Mouse (Mus musculus): ENCODE data around the gene Gpat3. TPM values are rescaled to one million over a fixed set of nuclear protein-coding genes. Genes with fewer than 3 reads are reported as not detected.

Gpat3 gene
- polyA plus RNA-seq, 1 experiment from 2014 or later: 13.6 TPM

DNA sequence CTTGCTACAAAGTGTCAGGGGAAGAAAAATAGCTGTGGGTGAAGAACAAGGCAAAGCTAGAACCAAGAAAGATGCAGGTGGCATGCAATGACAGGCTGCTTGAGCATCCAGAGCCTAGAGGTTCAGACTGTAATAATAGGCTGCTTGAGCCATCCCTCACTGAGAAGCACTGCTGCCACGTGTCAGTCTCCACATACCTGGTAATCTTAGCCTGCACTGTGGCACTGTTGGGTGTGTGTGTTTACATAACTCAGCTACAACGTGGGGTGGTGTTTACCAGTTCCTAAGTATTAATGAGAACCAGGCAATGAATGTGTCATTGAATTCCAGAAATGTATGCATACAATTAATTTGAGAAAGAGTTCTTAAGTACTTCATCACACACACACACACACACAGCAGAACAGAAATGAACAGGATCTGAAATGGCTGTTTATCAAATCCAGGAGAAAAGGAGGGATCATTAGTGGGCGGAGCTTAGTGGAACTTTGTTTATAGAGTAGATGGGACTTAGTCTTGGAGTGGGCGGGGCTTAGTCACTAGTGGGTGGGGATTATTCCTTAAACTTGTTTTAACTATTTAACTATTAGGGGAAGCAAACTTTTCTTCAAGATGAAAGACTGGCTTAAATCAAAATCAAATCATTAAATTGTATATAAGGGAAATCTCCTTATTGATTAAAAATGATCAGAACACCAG lies 23.8 kb downstream of the Gpat3 start:
- peaks cover 4% of the 10 kb centered on the region; the same call in 1 of the 2 replicates for H3K9me3 ChIP-seq (replicated peaks; ENCODE audit: control insufficient read depth, low read length)
- ATAC-seq (replicated peaks; ENCODE audit: extremely low read depth, insufficient read depth, low FRiP score): no peak
- peaks cover 3% of the 10 kb centered on the region for H3K36me3 ChIP-seq (ENCODE audit: control insufficient read depth, insufficient read depth)
- no peaks in the 10 kb centered on the region for H3K27me3 ChIP-seq (ENCODE audit: control insufficient read depth, insufficient read depth, low read length)
- H3K4me3 ChIP-seq (ENCODE audit: low read length): no peak overlapping the region
- H3K9ac ChIP-seq (ENCODE audit: low read length): no peak overlapping the region
- no peak overlapping the region for H3K27ac ChIP-seq (ENCODE audit: low read length)
- no peak overlapping the region for H3K4me2 ChIP-seq (ENCODE audit: low read depth, low read length)
- WGBS: 56% methylated on average over 4 of the region's 4 CpGs
- peaks cover 18% of the 10 kb centered on the region for H3K4me1 ChIP-seq (ENCODE audit: control insufficient read depth, insufficient read depth, low read length)

DNA sequence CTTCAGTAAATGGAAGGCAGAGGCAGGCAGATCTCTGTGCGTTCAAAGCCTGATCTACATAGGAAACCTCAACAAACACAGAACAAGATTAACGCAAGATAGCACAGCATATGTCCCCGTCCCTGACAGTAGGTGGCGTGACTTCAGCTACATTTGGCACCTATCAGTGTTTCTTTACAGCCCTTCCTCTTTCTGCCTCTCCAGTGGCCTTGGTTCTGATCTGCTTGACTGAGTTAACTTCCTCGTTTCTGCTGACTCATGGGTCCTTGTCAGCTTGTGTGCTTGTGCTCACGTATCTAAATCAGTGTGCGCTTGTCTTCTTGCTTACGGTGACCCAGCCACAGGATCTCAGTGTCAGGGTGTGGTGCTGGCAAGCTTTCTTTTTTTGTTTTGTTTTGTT lies 26.5 kb downstream of the Gpat3 start:
- peaks cover 3% of the 10 kb centered on the region for H3K36me3 ChIP-seq (ENCODE audit: control insufficient read depth, insufficient read depth)
- 83% methylated on average over 8 of the region's 8 CpGs for WGBS

DNA sequence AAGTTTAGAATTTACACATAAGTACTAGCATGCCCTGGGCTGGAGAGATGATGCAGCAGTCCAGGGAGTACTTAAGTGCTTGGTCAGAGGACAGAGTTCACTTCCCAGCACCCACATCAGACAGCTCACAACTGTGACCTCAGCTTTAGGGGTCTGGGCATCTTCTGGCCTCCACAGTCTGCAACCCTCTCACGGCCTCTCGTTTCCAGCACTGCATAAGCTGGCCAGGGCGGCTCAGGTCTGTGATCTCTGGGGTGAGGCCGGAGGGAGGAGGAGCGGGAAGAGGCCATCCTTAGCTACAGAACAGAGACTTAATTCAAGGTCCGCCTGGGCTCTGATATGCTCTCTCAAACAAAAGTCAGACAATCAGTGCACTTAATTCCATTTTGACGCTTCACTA lies 29.2 kb downstream of the Gpat3 start:
- Histone ChIP-seq H3K9me3 (replicated peaks; ENCODE audit: control insufficient read depth, low read length) (peaks cover 4% of the 10 kb centered on the region; the same call in 1 of the 2 replicates), H3K27me3 (ENCODE audit: control insufficient read depth, insufficient read depth, low read length) (no peaks in the 10 kb centered on the region), H3K4me3 (ENCODE audit: low read length) (no peak overlapping the region), H3K9ac (ENCODE audit: low read length) (no peak overlapping the region), H3K36me3 (ENCODE audit: control insufficient read depth, insufficient read depth) (peaks cover 3% of the 10 kb centered on the region), H3K4me2 (ENCODE audit: low read depth, low read length) (no peak overlapping the region), H3K27ac (ENCODE audit: low read length) (no peak overlapping the region), H3K4me1 (ENCODE audit: control insufficient read depth, insufficient read depth, low read length) (0 out of 2 replicates have a peak, but pooled peaks cover 3% of the 10 kb centered on the region)
- ATAC-seq (replicated peaks; ENCODE audit: extremely low read depth, insufficient read depth, low FRiP score): no peak
- WGBS: 66% methylated on average over 7 of the region's 7 CpGs

More for the DNA sequence above, 26.5 kb downstream of the Gpat3 start:
- Histone ChIP-seq H3K9me3 (replicated peaks; ENCODE audit: control insufficient read depth, low read length) (peaks cover 4% of the 10 kb centered on the region; the same call in 1 of the 2 replicates), H3K9ac (ENCODE audit: low read length) (no peak overlapping the region), H3K4me3 (ENCODE audit: low read length) (no peak overlapping the region), H3K4me1 (ENCODE audit: control insufficient read depth, insufficient read depth, low read length) (peaks cover 6% of the 10 kb centered on the region; the same call in 1 of the 2 replicates), H3K27ac (ENCODE audit: low read length) (no peak overlapping the region), H3K27me3 (ENCODE audit: control insufficient read depth, insufficient read depth, low read length) (no peaks in the 10 kb centered on the region), H3K4me2 (ENCODE audit: low read depth, low read length) (no peak overlapping the region)
- ATAC-seq (replicated peaks; ENCODE audit: extremely low read depth, insufficient read depth, low FRiP score): no peak

DNA sequence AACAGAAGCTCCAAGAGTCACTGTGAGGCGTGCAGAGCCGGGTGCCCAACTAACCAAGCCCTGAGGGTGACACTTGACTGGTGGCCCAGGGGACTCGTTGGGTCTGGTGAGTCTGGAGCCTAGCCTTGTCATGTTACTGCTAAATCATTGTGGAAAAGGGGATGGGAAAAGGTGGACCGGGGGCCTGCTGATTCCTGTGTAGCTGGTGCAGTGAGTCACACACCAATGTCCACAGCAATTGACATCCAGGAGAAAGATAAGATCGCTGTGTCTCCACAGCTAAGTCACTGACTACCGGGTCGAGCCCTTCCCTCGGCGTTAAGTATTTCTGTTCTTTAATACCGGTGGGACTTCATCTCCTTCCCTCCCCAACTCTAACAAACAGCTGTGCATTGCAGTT lies 29.7 kb downstream of the Gpat3 start:
- ATAC-seq (replicated peaks; ENCODE audit: extremely low read depth, insufficient read depth, low FRiP score): no peak
- WGBS: 47% methylated on average over 10 of the region's 10 CpGs
- H3K9me3 ChIP-seq (replicated peaks; ENCODE audit: control insufficient read depth, low read length): peaks cover 4% of the 10 kb centered on the region; the same call in 1 of the 2 replicates
- no peak overlapping the region for H3K4me2 ChIP-seq (ENCODE audit: low read depth, low read length)
- no peaks in the 10 kb centered on the region for H3K27me3 ChIP-seq (ENCODE audit: control insufficient read depth, insufficient read depth, low read length)
- no peak overlapping the region for H3K27ac ChIP-seq (ENCODE audit: low read length)
- H3K4me1 ChIP-seq (ENCODE audit: control insufficient read depth, insufficient read depth, low read length): 0 out of 2 replicates have a peak, but pooled peaks cover 3% of the 10 kb centered on the region
- peaks cover under 1% of the 10 kb centered on the region for H3K36me3 ChIP-seq (ENCODE audit: control insufficient read depth, insufficient read depth)
- H3K4me3 ChIP-seq (ENCODE audit: low read length): no peak overlapping the region
- H3K9ac ChIP-seq (ENCODE audit: low read length): no peak overlapping the region

DNA sequence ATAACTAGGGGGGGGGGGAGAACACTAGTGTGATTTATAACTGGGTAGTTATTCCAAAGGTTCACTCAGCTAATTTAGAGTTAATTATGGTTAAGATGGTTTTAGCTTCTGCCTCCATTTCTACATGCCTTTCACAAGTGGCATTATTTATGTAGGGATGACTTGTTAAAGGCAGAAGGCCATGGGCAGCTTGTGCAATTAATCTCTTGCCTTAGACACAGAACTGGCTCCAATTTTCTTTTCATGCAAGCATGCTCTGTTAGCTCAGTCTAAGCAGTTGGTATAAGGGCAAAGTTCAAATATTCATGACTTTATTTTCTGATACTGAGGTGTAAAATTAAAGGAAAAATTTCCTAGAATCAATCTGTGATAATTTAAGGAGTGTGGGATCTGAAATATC lies 31.5 kb downstream of the Gpat3 start:
- Histone ChIP-seq H3K27me3 (ENCODE audit: control insufficient read depth, insufficient read depth, low read length) (no peaks in the 10 kb centered on the region), H3K9ac (ENCODE audit: low read length) (no peak overlapping the region), H3K9me3 (replicated peaks; ENCODE audit: control insufficient read depth, low read length) (no peaks in the 10 kb centered on the region), H3K4me3 (ENCODE audit: low read length) (no peak overlapping the region), H3K4me1 (ENCODE audit: control insufficient read depth, insufficient read depth, low read length) (0 out of 2 replicates have a peak, but pooled peaks cover 3% of the 10 kb centered on the region), H3K27ac (ENCODE audit: low read length) (no peak overlapping the region), H3K4me2 (ENCODE audit: low read depth, low read length) (no peak overlapping the region), H3K36me3 (ENCODE audit: control insufficient read depth, insufficient read depth) (no peaks in the 10 kb centered on the region)
- ATAC-seq (replicated peaks; ENCODE audit: extremely low read depth, insufficient read depth, low FRiP score): no peak

DNA sequence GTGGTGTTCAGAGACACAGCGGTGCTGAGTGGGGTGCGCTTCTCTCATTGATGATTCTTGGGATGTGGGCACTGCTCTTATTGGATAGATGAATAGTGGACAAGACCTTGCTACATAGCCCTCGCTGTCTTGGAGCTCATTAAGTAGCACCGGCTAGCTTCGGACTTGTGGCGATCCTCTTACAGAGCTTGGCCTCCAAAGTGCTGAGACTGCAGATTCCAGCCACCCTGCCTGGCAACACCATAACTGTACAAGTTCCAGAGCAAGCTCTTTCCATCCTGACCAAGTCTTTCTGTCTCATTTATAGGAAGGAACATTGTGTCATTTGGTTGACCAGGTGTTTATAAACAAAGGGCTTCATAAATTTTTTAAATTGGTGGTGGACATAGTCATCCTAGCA lies 39.7 kb downstream of the Gpat3 start:
- 88% methylated on average over 6 of the region's 6 CpGs for WGBS
- H3K4me3 ChIP-seq (ENCODE audit: low read length): no peak overlapping the region
- peaks cover 5% of the 10 kb centered on the region for H3K4me1 ChIP-seq (ENCODE audit: control insufficient read depth, insufficient read depth, low read length)
- H3K27ac ChIP-seq (ENCODE audit: low read length): no peak overlapping the region
- no peak for ATAC-seq (replicated peaks; ENCODE audit: extremely low read depth, insufficient read depth, low FRiP score)
- H3K4me2 ChIP-seq (ENCODE audit: low read depth, low read length): no peak overlapping the region
- no peaks in the 10 kb centered on the region for H3K9me3 ChIP-seq (replicated peaks; ENCODE audit: control insufficient read depth, low read length)
- H3K27me3 ChIP-seq (ENCODE audit: control insufficient read depth, insufficient read depth, low read length): no peaks in the 10 kb centered on the region
- H3K36me3 ChIP-seq (ENCODE audit: control insufficient read depth, insufficient read depth): no peaks in the 10 kb centered on the region; the same call in 1 of the 2 replicates
- H3K9ac ChIP-seq (ENCODE audit: low read length): no peak overlapping the region

DNA sequence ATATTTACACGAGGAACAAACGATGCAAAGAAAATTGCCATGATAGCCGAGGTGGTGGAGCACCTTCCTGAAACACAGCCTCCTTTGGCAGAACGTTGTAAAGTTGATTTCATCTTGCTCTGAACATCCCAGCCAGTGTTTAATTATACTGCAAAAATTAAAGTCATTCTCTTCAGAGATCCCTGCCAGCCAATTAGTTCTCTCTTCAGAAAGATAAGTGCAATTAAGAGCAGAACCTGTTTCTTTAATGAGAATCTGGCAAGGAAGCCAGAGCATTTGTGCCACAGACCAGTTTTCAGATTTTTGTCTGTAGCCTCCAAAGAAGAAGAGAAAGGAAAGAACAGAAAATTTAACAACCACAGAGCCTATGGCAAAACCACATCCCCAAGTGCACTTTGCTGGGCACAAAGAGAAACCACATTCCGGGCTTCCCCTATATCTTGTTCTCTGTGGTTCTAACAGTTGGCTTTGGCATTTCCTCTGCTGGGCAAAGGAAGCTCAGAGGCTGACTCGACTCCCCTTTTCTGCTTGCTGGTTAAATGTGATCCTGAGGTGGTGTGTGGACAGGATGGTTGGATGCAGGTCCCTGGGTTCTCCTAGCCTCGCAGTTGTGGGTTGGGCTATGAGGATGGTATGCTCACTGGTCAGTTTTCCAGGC lies 40.9 kb downstream of the Gpat3 start:
- 78% methylated on average over 7 of the region's 7 CpGs for WGBS
- ATAC-seq (replicated peaks; ENCODE audit: extremely low read depth, insufficient read depth, low FRiP score): no peak
- Histone ChIP-seq H3K9ac (ENCODE audit: low read length) (no peak overlapping the region), H3K36me3 (ENCODE audit: control insufficient read depth, insufficient read depth) (peaks cover 4% of the 10 kb centered on the region; the same call in 1 of the 2 replicates), H3K4me1 (ENCODE audit: control insufficient read depth, insufficient read depth, low read length) (peaks cover 5% of the 10 kb centered on the region), H3K9me3 (replicated peaks; ENCODE audit: control insufficient read depth, low read length) (no peaks in the 10 kb centered on the region), H3K4me2 (ENCODE audit: low read depth, low read length) (no peak overlapping the region), H3K4me3 (ENCODE audit: low read length) (no peak overlapping the region), H3K27me3 (ENCODE audit: control insufficient read depth, insufficient read depth, low read length) (no peaks in the 10 kb centered on the region), H3K27ac (ENCODE audit: low read length) (no peak overlapping the region)

DNA sequence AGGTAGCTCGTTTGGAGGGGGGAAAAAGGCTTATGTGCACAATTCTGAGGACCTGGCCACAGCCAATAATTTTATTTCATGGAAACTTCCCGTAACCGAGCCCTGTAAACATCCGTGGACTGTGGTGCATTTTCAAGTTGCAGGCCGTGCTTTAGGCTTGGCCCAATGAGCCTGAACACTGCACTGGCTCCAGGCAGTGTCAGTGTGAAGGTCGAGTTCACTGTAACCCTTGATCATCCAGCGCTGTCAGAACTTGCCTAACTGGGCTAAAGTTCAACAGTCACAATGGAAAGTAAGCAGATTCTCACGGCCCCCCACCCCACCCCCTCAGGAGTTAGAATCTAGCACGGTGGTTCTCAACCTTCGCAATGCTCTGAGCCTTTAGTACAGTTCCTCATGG lies 50.7 kb downstream of the Gpat3 start:
- no peaks in the 10 kb centered on the region for H3K4me1 ChIP-seq (ENCODE audit: control insufficient read depth, insufficient read depth, low read length)
- H3K9ac ChIP-seq (ENCODE audit: low read length): no peak overlapping the region
- no peaks in the 10 kb centered on the region; the same call in 1 of the 2 replicates for H3K9me3 ChIP-seq (replicated peaks; ENCODE audit: control insufficient read depth, low read length)
- H3K4me2 ChIP-seq (ENCODE audit: low read depth, low read length): no peak overlapping the region
- ATAC-seq (replicated peaks; ENCODE audit: extremely low read depth, insufficient read depth, low FRiP score): no peak
- no peak overlapping the region for H3K4me3 ChIP-seq (ENCODE audit: low read length)
- WGBS: 70% methylated on average over 10 of the region's 10 CpGs
- no peaks in the 10 kb centered on the region for H3K27me3 ChIP-seq (ENCODE audit: control insufficient read depth, insufficient read depth, low read length)
- H3K36me3 ChIP-seq (ENCODE audit: control insufficient read depth, insufficient read depth): peaks cover 20% of the 10 kb centered on the region
- no peak overlapping the region for H3K27ac ChIP-seq (ENCODE audit: low read length)

All from heart, embryonic 16.5 days (tissue).